Mouse (Mus musculus): ENCODE measurements around the gene Aspn.

Gene Aspn

DNA sequence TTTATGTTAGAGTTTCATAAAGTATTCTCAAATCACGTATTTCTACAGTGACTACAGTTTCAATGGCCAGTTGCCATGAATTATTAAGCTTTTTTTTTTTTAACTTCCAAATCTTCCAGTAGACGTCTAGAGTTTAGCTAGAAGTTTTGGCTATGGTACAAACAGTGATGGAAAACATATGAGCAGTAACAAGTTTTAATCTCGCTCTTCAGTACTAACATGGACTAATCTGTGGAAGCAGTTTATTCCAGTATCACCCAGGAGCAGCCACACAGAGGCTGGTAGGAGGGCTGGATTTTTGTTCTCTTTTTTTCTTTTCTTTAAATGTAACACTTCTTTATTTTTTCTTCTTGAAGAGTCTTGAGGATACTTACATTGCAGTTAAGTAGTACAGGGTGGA lies at the start of gene Aspn:
Gene Aspn (plus strand): TSS at position 165 of the 400 bp plus-strand sequence.
- in situ Hi-C loops (cut with MboI, MseI): no loop called here

DNA sequence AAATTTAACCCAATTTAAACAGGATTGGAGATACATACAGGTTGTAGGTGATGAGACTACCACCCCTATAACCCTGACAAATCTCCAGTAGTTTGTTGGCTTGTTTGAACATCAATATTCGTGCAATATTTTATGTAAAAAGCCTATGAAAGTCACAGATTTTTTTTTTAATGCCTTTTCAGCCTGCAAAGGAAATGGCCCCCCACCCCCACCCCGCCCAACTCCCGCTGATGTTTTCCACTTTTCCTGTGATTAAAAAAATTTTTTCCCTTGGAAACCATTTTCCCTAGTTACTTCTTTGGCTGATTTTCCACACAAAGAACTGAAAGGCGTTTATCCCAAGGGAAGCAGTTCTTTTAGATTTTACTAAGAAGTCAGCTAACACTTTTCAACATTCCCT lies 39.7 kb upstream of the Aspn start, which contains the start of gene Ecm2:
Gene Ecm2 (plus strand): TSS at position 301 of the 400 bp plus-strand sequence.
- in situ Hi-C loops (cut with MboI, MseI): no loop called here

DNA sequence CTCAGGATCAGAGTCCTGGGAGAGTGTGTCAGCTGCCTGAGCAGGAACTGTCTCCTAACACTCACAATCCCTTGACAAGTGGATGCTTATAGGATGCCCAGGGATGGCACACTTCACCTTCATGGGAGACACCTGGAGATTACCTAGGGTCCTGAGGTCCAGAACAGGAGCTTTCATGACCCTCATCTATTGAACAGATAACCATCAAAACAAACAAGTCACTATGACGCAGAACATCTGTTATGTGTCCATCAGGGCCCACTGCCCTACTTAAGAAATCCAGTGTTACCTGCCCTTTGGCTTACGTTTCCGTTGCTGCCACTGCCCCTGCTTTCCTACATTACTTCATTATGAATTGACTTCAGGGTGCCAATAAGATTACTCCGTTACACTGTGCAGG lies 38.5 kb upstream of the Aspn start:
- in situ Hi-C loops (cut with MboI, MseI): no loop called here

DNA sequence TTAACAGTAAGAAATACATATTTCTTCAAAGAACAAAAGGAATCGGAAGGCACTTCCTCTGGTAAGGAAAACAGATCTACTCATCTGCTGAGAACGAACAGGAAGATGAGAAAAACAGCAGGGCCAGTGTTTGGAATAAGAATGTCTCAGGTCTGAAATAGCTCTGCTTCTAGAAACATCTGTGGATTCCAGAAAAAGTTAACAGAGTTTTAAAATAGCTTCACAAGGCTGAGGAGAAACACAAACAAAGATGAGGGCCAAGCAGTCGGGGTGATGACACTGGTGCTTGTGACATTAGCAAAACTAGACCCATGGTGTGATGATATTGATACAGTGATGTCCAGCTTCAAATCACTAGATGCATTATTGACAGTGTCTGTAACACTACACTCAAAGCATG lies 37.1 kb upstream of the Aspn start:
- in situ Hi-C loops (cut with MboI, MseI): no loop called here

DNA sequence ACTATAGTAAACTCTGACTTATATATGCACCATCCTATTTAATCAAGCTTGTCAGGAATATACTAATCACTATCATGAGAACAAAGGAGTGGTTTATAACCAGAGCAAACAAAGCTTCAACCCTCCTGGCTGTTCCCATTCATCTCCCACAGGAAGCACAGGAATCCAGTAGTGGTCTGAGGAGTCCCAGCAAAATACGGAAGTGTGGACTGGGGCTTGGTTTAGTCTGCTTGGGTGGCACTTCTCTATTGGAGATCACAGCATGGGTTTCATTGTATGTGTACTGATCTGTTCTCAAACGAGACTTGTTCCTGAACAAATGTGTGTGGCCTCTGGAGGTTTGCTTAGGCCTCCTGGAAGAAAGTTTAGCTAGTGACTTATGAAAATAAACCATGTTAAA lies 25.5 kb upstream of the Aspn start:
- in situ Hi-C loops (cut with MboI, MseI): no loop called here

DNA sequence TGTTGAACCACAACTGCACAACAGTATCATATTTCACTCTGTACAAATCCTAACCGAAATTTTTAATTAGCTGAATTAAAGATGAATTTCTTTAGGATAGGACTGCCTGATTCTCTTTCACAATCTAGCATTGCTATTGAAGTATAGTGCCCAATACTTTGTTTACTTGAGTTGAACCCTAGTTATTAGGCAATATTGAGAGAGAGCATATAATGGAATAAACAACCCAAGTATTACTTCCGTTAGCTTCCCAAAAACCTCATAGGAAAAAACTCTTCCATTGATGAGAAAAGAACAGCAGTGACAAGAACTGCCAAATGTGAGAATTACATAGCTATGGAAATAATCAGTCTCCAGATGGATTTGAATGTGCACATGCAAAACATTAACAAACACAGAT lies 18.0 kb upstream of the Aspn start:
- in situ Hi-C loops (cut with MboI, MseI): no loop called here

DNA sequence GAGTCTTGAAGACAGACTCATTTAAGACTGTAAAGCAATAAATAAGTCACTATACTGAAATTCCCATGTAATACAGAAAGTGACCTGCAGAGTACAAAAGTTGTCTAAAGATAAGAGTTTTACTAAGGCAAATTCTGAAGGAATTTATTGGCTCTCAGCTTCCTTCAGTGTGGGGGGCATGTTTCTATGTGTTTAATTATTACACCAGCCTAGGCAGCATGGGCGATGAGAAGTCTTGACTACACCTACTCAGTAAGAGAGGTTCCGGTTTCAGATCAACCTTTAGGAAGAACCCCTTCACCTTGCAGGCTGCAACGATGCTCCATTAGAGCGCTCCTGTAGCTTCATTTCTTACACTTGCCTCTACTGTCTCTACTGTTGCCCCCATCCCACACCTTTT lies 13.6 kb upstream of the Aspn start:
- in situ Hi-C loops (cut with MboI, MseI): no loop called here

DNA sequence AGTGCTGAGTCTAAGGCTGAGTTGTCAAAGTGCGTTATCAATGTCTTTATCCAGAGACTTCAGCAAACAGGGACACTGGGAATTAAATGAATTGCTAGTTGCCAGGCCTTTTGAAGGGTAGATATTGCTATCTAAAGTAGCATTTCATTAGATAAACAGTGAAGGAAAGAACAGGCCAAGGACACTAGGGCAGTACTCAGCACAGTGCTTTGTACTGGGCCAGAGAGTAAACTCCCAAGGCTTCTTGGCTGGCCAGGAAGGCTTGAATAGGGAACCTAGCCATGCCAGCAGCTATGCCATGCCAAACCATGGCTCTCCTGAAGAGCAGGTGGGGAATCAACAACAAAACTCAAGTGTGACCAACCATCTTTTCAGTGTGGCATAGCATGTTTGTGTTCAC lies 7.3 kb upstream of the Aspn start:
- in situ Hi-C loops (cut with MboI, MseI): no loop called here

DNA sequence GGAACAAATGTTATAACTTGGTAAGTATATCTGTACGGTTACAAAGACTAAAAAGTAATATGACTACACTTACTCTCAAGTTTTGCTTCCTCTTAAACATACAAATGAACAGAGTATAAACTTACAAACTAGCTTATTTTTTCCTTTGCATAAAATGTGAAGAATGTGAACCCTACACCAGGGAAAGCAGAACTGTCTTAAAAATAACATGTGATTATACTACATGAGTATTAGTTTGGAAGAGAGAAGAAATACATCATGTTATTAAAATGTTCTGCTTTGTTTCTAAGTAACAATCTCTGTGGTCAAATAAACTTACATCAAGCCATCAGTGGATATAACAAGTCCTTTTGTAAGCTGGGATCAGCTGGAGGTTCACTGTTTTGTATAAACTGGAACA lies 5.5 kb upstream of the Aspn start:
- in situ Hi-C loops (cut with MboI, MseI): no loop called here

DNA sequence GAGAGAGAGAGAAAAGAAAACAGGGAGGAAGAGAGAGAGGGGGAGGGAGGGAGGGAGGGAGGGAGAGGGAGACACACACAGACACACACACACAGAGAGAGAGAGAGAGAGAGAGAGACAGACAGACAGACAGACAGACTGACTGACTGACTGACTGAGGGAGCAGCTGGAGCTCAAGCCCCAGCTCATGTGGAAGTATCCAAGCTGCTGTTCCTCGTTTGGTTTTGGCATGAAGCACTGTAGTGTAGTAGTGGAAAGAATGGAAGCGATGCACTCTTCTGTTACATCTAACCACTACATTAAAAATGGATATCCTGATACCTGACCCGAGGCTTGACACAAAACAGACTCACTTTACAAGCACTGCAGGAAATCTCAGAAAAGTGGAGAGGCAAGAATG lies 1.4 kb downstream of the Aspn start:
- in situ Hi-C loops (cut with MboI, MseI): no loop called here

DNA sequence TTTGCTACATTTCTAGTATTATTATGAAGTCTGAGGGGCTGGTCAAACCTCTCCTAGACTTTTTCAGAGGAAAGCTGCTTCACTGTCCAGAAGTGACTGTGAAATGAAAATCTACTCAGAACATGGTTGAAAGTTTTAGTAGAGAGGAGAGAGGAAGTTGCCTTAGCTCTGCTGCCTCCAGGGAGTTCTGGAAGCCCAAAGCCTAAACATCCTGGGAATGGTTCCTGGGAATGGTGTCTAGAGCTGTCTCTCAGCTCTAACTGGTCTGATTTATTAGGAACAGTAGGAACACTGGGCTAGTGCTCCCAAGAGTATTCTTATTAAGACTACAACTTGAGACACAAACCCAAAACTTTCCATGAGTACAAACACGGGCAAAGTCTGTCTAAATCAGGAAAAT lies 2.3 kb downstream of the Aspn start:
- in situ Hi-C loops (cut with MboI, MseI): no loop called here

DNA sequence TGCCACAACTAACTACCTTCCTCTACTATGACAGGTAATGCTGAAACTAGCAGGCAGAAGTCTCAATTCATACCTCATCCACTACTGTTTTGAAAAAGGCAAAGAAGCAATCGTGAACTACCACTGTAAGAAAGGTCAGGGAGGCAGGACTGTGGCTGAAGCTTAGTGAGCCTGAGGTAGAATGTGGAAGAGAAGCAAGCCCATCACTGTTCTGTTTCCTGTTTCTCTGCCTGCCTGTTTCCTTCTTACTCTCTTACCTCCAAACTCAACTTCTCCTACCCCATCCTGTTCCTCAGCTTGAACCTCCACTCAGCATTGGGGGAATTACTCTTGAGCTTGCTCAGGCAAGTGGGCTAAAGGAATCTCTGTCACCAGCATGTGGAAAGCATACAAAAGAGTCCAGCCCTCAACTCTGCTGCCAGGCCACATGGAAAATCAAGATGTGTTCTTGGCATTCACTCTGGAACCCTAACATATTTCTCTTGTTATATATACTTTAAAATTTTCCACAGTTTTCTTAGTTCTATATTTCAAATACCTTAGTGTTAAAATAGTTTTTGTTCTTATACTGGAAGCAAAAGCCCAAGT lies 3.4 kb downstream of the Aspn start:
- in situ Hi-C loops (cut with MboI, MseI): no loop called here

DNA sequence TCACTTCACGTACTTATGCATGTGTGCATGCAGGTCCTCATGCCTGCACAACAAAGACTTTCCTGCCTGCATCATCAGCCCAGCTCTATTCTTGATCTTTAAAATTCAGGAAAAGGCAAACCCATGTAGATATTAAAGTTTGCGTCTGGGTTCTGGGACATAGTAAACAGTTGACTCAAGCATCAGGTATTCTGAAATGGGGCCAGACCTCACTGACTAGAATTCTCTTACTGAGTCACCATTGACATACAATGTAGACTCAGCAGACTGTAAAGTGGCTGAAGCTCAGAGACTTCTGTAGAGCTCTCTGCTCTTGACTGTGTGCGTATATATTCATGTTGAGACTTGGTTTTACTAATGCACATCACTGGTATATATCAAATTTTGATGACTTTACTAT lies 5.4 kb downstream of the Aspn start:
- in situ Hi-C loops (cut with MboI, MseI): no loop called here

DNA sequence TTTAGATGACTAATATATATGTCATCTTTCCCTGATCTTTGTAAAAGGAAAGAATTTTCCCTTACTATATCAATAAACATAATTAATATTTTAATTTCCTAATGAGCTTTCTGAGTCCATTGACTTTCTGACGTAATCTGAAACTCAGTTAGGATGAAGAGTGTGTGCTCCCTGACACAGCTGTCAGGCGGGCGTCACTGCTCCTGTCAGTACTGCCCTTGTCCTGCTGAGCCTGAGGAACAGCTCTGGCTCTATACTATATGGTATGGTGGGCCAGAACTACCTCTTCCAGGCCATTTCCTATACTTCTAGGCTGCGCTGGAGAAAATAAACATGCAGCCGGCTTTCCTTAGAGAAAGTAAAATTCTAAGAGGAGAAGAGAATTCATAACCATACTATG lies 10.3 kb downstream of the Aspn start:
- in situ Hi-C loops (cut with MboI, MseI): no loop called here

DNA sequence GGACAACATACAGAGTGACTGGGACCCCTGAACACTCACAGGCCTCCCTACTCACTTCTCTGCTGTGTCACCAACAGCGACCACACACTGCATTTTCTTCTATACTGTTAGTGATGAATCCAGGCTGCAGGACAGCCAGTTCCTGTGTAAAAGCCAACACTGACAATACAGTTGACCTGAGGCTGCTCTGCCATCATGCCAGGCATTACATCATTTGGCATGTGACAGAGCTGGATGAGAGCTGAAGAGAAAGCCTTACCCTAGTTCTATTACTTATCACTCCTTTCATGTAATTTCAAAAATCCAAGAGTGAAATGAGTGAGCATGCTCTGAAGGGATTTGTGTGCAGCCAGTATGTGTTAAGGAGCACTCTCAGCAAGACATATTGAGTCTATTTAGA lies 12.0 kb downstream of the Aspn start:
- in situ Hi-C loops (cut with MboI, MseI): no loop called here

DNA sequence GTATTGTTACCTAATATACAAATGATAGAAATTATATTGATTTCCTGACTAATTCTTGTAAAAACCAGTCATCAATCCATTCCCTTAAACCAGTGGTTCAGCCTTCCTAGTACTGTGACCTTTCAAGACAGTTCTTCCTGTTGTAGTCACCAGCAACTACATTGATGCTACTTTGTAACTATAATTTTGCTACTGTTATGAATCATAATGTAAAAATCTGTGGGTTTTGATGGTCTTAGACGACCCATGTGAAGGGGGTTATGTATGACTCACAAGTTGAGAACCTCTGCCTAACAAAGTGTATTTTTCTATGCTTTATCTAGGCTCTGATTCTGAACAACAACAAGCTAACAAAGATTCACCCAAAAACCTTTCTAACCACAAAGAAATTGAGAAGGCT lies 12.7 kb downstream of the Aspn start:
- in situ Hi-C loops (cut with MboI, MseI): no loop called here

DNA sequence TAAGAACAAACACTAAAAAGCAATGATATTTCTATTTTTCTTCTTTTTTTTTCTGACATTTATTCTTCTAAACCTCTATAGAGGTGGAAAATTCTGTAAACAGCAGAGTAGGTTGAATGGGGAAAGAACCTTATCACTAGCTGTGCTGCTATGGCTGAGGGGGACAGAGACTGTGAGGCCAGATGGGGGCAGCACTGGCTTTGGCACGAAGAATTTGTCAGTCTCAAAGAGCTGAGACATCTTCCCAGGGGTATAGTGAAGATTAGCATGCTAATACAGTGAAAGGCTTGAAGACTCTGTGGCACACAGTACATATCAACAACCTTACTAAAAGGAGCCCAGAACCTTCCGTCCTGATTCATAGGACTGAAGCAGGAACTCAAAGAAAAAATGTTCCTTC lies 14.9 kb downstream of the Aspn start:
- in situ Hi-C loops (cut with MboI, MseI): no loop called here

DNA sequence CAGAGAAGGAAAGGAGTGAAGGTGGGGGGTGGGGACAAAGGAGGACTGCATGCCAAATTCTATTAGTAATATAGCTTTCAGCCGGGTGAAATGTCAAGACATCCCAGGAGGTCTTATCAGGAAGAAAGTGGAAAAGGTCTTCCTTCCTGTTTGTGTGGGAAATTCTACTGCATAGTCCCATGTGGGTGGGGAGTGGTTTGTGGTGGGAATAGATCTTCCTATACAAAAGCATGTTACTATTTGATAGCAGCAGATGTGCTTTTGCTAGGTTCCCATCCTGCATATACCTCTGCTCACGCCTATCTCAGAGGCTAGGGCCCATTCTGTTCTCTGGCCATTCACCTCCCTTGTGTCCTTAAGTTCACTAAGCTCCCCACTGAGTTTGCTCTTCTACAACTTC lies 16.6 kb downstream of the Aspn start:
- in situ Hi-C loops (cut with MboI, MseI): no loop called here

DNA sequence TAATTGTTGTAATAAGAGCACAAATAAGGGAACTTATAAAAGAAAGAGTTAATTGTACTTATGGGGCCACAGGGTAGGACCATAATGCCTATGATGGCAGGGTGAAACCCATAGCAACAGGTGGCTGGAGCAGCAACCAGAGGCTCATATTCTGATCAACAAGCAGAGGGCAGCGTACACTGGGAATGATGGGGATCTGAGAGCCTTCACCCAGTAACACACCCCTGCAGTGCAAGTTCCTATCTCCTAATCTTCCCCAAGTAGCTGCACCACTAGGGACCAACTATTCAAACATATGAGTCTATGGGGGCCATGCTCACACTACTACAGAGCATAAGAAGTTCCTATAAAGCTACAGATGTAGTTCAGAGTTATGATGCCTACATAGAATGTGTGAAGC lies 20.1 kb downstream of the Aspn start:
- in situ Hi-C loops (cut with MboI, MseI): no loop called here

DNA sequence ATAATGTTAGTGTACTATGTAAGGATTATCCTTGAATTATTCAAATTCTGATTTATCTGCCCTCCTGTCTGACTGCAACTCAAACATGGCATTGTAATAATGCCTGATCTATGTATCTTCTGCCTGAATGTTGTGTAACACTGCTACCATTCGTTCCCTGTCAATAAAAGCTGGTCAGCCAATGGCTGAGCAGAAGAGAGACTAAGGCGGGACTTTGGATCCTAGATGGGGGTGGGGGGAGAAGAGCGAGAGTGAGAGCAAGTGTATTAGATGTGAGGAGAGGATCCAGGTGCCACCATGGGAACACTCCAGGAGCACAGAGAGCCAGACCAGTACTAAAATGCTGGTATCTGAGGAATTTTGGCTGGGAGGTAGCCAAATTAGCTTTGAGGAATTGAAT lies 26.1 kb downstream of the Aspn start:
- in situ Hi-C loops (cut with MboI, MseI): no loop called here

DNA sequence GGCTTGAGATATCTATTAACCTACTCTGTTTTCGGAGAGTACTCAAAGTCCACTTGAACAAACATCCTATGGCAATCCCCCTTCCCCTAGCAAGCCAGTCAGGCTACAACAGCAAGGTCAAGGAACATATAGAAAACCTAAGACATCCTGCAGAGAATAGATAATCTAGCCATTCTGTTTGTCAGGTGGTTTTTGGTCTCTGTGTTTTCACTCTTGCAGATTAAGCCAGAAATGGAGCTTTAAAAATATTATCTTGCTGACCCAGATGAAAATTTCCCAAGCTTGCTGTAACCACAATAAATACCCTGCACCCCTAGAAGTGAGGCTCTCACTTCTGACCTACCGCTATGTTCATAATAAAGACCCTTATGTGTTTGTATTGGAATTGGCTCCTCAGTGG lies 27.2 kb downstream of the Aspn start:
- in situ Hi-C loops (cut with MboI, MseI): no loop called here

DNA sequence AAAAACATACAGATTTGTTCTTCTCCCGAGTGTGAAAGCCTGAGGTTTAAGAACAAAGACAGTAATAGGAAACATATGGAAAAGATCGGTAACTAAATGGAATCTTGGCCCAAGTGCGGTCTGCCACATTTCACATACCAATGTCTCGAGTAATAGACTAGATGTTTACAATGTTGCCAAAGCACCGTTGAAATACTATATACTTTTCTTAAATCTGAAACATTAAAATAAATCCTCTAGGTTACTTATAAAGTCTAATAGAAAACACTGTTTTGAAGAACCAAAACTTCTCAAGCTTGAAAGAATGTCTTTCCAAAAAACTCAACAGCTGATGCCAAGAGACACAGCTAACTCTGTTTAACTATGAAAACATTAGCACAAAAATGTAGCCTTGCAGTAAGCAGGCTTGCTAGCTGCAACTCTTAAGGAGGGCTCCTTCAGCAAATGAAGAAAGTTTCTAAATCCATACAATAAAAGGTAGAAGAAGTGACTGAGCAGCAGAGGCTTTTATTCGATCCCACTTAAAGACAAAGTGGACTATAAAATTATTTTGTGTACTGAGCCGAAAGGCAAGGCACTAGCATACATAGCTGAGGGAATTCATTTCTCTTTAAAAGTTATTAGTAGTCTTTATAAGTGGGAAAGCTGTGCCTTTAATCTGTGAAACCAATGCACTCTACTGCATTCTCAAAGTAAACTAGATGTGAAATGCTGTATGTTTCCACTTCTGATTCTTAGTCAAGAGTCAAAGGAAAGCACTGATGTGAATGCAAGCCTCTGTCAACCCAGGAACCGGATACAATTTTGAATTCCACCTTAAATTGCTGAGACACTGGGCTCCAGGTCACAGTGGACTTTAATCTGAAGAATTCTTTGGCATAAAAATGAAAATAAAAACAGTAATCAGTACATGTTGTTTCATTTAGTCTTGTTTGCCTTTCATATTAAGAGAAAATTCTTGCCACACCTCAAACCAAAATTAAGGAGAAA lies 37.6 kb downstream of the Aspn start, which contains the start of gene Omd:
Gene Omd (plus strand): TSS at position 922 of the 990 bp plus-strand sequence.
- in situ Hi-C loops (cut with MboI, MseI): no loop called here

DNA sequence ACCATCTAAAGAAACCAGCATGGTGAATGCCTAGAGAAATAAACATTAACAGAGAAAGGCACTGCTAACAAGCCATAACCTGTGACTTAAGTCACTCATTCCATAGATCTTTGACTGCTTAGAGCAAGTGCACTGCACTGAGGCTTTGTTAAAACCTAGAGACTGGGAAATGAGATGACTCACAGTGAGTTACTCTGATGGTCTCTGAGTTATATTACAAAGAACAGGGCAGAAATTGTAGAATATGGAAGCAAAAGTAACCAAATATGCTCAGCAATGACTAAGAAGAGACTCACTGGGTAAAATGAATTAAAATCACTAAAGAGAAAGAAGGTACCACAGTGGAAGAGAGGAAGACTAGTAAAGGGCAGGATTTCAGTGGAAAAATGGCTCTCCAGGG lies 39.6 kb downstream of the Aspn start:
- in situ Hi-C loops (cut with MboI, MseI): no loop called here
